Mouse (Mus musculus) intestine, embryonic 16.5 days (tissue): ENCODE measurements around the gene 1810043G02Rik. TPM values are rescaled to one million over a fixed set of nuclear protein-coding genes. Genes with fewer than 3 reads are reported as not detected.
A peak's percentile ranks its signal among the peaks of the same experiment; 100 is the strongest.

Experiments
- ATAC-seq: fragments of 200-750 bp; cut with Nextera tagmentation; 2 replicates; pipeline ENCODE4 v1.8.0; 2017; ENCODE audit warnings: moderate TSS enrichment, moderate library complexity
- H3K27ac ChIP-seq: fragments of 300-500 bp; sonication (generic); 2 replicates; pipeline ENCODE4 v1.5.1; 2014; ENCODE audit warnings: mild to moderate bottlenecking, low read length
- H3K27me3 ChIP-seq: fragments of 300-500 bp; sonication (generic); replicated peaks from 2 replicates; pipeline ENCODE4 v1.6.1; 2014; ENCODE audit warnings: low read length, control low read depth, mixed read lengths; ENCODE audit not compliant: control insufficient read depth, insufficient read depth
- H3K36me3 ChIP-seq: fragments of 300-500 bp; sonication (generic); 2 replicates; pipeline ENCODE4 v1.6.1; 2014; ENCODE audit warnings: low read length, control low read depth; ENCODE audit not compliant: control insufficient read depth, insufficient read depth
- H3K4me1 ChIP-seq: fragments of 300-500 bp; sonication (generic); 2 replicates; pipeline ENCODE4 v1.6.1; 2014; ENCODE audit warnings: low read length, control low read depth, mixed read lengths; ENCODE audit not compliant: control insufficient read depth, insufficient read depth
- H3K4me2 ChIP-seq: fragments of 300-500 bp; sonication (generic); 2 replicates; pipeline ENCODE4 v1.6.1; 2014; ENCODE audit warnings: low read depth, low read length, control low read depth
- H3K4me3 ChIP-seq: fragments of 300-500 bp; sonication (generic); 2 replicates; pipeline ENCODE4 v1.5.1; 2014; ENCODE audit warnings: mild to moderate bottlenecking, low read length
- H3K9ac ChIP-seq: fragments of 300-500 bp; sonication (generic); 2 replicates; pipeline ENCODE4 v1.6.1; 2014; ENCODE audit warnings: low read depth, low read length
- H3K9me3 ChIP-seq: fragments of 300-500 bp; sonication (generic); 2 replicates; pipeline ENCODE4 v1.6.1; 2016; ENCODE audit warnings: low read length, control low read depth; ENCODE audit not compliant: control insufficient read depth
- WGBS: fragments of 180-500 bp; shearing (Covaris S2); extraction: QIAGEN DNeasy Blood & Tissue Kit; methylation state at CpG from one replicate; pipeline ENCODE4 v1.1.7; 2014; 5-methylcytosine and 5-hydroxymethylcytosine counted together
- polyA plus RNA-seq: library from polyadenylated mRNA; unstranded; fragments of >200 nt; fragmentation: Nextera tagmentation; extraction: Ambion mirVana; gene quantifications from 2 replicates; pipeline ENCODE4 v1.2.1, GENCODE M21; 2015

The 1810043G02Rik gene
- polyA plus RNA-seq, 1 experiment from 2014 or later, result 17.5 TPM

GRCm38 (mm10) chr10:78029080-78029479 is 50.8 kb downstream of the 1810043G02Rik start:
- Histone ChIP-seq H3K36me3 (no peaks in the 10 kb centered on the region), H3K4me3 (no peak overlapping the region), H3K9ac (no peak overlapping the region), H3K27ac (no peak overlapping the region), H3K27me3 (no peaks in the 10 kb centered on the region), H3K4me2 (no peak overlapping the region), H3K4me1 (no peaks in the 10 kb centered on the region), H3K9me3 (no peaks in the 10 kb centered on the region)
- ATAC-seq, result no peak
- 91% methylated on average over 1 of the region's 1 CpGs for WGBS

- Histone ChIP-seq H3K9me3 (no peaks in the 10 kb centered on the region), H3K36me3 (no peaks in the 10 kb centered on the region), H3K4me2 (no peak overlapping the region), H3K27ac (no peak overlapping the region), H3K9ac (no peak overlapping the region), H3K4me1 (no peaks in the 10 kb centered on the region), H3K4me3 (no peak overlapping the region), H3K27me3 (no peaks in the 10 kb centered on the region)
- WGBS, result 63% methylated on average over 2 of the region's 2 CpGs
- peak; percentile 68 for ATAC-seq
Measured at GRCm38 (mm10) chr10:78031987-78032386, 53.7 kb downstream of the 1810043G02Rik start.

Other genes with a start within 250 kb of the 1810043G02Rik start
- gene Gm18596, start 235.9 kb upstream of the 1810043G02Rik start, polyA plus RNA-seq, result not detected in 2 replicates
- gene Gm9736, start 227.2 kb upstream of the 1810043G02Rik start, polyA plus RNA-seq, result not detected in 2 replicates
- gene Gm3233, start 218.8 kb upstream of the 1810043G02Rik start, polyA plus RNA-seq, result not detected in 2 replicates
- gene Gm3238, start 207.2 kb upstream of the 1810043G02Rik start, polyA plus RNA-seq, result not detected in 2 replicates
- gene Gm7138, start 201.6 kb upstream of the 1810043G02Rik start, polyA plus RNA-seq, result not detected in 2 replicates
- not detected in 2 replicates for gene Gm3250, start 196.0 kb upstream of the 1810043G02Rik start, polyA plus RNA-seq
- not detected in 2 replicates for gene Gm7137, start 190.3 kb upstream of the 1810043G02Rik start, polyA plus RNA-seq
- not detected in 2 replicates for gene Gm9639, start 183.4 kb upstream of the 1810043G02Rik start, polyA plus RNA-seq
- not detected in 2 replicates for gene Gm19668, start 179.4 kb upstream of the 1810043G02Rik start, polyA plus RNA-seq
- not detected in 2 replicates for gene Gm9507, start 166.7 kb upstream of the 1810043G02Rik start, polyA plus RNA-seq
- not detected in 2 replicates for gene Gm2696, start 163.8 kb upstream of the 1810043G02Rik start, polyA plus RNA-seq
- not detected in 2 replicates for gene Krtap10-4, start 151.4 kb upstream of the 1810043G02Rik start, polyA plus RNA-seq
- gene Krtap10-10, start 142.6 kb upstream of the 1810043G02Rik start, polyA plus RNA-seq, result not detected in 2 replicates
- not detected in 2 replicates for gene Gm36176, start 131.7 kb upstream of the 1810043G02Rik start, polyA plus RNA-seq
- gene Gm10318, start 125.7 kb upstream of the 1810043G02Rik start, polyA plus RNA-seq, result not detected in 2 replicates
- not detected in 2 replicates for gene Gm3285, start 116.5 kb upstream of the 1810043G02Rik start, polyA plus RNA-seq
- 3.3 TPM in 2 replicates for gene Lrrc3, start 76.0 kb upstream of the 1810043G02Rik start, polyA plus RNA-seq
- gene Trpm2, start 8.0 kb upstream of the 1810043G02Rik start, polyA plus RNA-seq, result 0.91 and 0.92 TPM in 2 replicates
- gene Pfkl, start 31.6 kb downstream of the 1810043G02Rik start, polyA plus RNA-seq, result 282 and 298 TPM in 2 replicates
- 0.29 and 0.33 TPM in 2 replicates for gene Dnmt3l, start 63.4 kb downstream of the 1810043G02Rik start, polyA plus RNA-seq
- 0.16 and 0.20 TPM in 2 replicates for gene Aire, start 65.1 kb downstream of the 1810043G02Rik start, polyA plus RNA-seq
- gene Icosl, start 90.8 kb downstream of the 1810043G02Rik start, polyA plus RNA-seq, result 5.9 and 6.7 TPM in 2 replicates
- gene D10Jhu81e, start 191.3 kb downstream of the 1810043G02Rik start, polyA plus RNA-seq, result 43.8 and 45.7 TPM in 2 replicates
- gene Pwp2, start 206.6 kb downstream of the 1810043G02Rik start, polyA plus RNA-seq, result 15.5 TPM in 2 replicates